Mouse (Mus musculus): Measurements from ENCODE around the gene Ccin. TPM values are rescaled to one million over a fixed set of nuclear protein-coding genes. Genes with fewer than 3 reads are reported as not detected.

The Ccin gene
- polyA plus RNA-seq, 1 experiment from 2014 or later: not detected

GRCm38 (mm10) chr4:43965856-43966535 lies 17.3 kb upstream of the Ccin start:
- Histone ChIP-seq H3K36me3 (replicated peaks) (0 out of 2 replicates have a peak, but pooled peaks cover 3% of the 10 kb centered on the region), H3K9me3 (no peaks in the 10 kb centered on the region), H3K4me3 (no peak overlapping the region), H3K27me3 (ENCODE audit: poor library complexity, severe bottlenecking) (peaks cover 72% of the 10 kb centered on the region), H3K4me1 (peaks cover 60% of the 10 kb centered on the region), H3K27ac (no peak overlapping the region)
- 85% methylated on average over 7 of the region's 7 CpGs for WGBS
- no peak for DNase-seq (ENCODE audit: extremely low spot score, low spot score)

DNA sequence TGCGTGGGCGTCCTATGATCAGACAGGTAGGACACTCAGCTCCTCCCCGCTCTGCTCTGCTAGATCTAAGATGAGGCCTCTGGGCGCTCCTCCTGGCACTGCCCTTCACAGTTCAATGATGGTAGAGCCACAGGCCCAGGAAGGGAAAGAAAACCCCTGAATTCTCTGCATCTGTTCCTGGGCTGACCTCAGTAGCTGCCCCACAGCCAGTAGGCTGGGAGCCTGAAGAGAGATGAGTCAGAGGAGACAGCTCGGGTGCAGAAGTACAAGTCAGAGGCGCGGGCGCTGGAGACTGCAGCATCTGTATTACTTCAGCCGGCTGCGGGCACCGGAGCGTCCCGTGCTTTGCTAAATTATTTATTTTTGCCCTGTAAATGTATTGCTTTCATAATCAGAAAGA lies 14.6 kb upstream of the Ccin start:
- peaks cover 55% of the 10 kb centered on the region for H3K27me3 ChIP-seq (ENCODE audit: poor library complexity, severe bottlenecking)

GRCm38 (mm10) chr4:43969373-43969772 lies 13.9 kb upstream of the Ccin start:
- Histone ChIP-seq H3K4me1 (peaks cover 74% of the 10 kb centered on the region), H3K4me3 (no peak overlapping the region), H3K36me3 (replicated peaks) (0 out of 2 replicates have a peak, but pooled peaks cover 3% of the 10 kb centered on the region), H3K27ac (peak overlapping the region; percentile 70), H3K9me3 (no peaks in the 10 kb centered on the region), H3K27me3 (ENCODE audit: poor library complexity, severe bottlenecking) (peaks cover 54% of the 10 kb centered on the region)
- WGBS: 19% methylated on average over 4 of the region's 4 CpGs
- DNase-seq (ENCODE audit: extremely low spot score, low spot score): no peak

More for the DNA sequence above, 14.6 kb upstream of the Ccin start:
- 0 out of 2 replicates have a peak, but pooled peaks cover 3% of the 10 kb centered on the region for H3K36me3 ChIP-seq (replicated peaks)
- no peak overlapping the region for H3K4me3 ChIP-seq
- peaks cover 79% of the 10 kb centered on the region for H3K4me1 ChIP-seq
- 0 out of 2 replicates have a peak overlapping the region, but pooled peaks have one; percentile 15 for H3K27ac ChIP-seq
- H3K9me3 ChIP-seq: no peaks in the 10 kb centered on the region
- WGBS: 53% methylated on average over 13 of the region's 13 CpGs
- DNase-seq (ENCODE audit: extremely low spot score, low spot score): no peak

DNA sequence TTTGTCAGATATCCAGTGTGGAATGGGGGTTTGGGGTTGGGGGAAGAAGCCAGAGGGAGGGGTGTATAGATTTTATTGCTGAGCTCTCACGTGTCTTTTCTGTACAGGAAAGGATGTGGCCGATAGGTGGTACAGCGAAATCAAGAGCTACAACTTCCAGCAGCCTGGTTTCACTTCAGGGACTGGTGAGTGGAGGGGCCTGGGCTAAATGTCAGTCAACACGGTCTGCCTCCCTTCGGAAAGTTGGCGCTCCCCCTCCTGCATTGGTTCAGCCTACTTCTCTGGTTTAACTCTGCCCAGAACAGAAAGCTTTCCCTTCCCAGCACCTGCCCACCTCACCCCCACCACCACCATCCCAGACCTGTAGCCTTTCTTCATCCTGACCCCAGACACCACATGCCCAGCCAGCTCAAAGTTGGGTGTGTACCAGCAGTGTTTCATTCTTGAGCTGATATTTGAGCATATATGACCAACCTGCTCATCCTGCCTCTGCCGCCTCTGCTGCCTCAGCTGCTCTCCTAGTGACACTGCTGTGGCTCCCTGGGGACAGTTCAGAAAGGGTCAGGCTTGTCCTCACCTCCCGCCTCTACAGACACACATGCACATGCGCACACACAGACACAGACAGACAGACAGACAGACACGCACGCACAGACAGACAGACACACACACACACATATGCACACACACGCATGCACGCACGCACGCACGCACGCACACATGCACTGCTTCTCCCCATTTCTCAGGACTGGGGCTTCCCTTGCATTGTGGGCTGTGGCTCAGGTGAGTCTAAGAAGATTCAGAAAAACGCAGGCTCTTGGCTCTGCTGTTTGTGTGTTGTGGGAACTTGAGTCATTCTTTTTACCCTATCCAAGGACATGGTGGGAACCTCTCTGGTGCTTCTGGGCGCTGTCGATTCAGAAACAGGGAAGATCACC lies 12.6 kb upstream of the Ccin start:
- Histone ChIP-seq H3K4me3 (no peak overlapping the region), H3K9me3 (no peaks in the 10 kb centered on the region), H3K27me3 (ENCODE audit: poor library complexity, severe bottlenecking) (peaks cover 48% of the 10 kb centered on the region), H3K36me3 (replicated peaks) (0 out of 2 replicates have a peak, but pooled peaks cover 3% of the 10 kb centered on the region), H3K27ac (no peak overlapping the region), H3K4me1 (peaks cover 61% of the 10 kb centered on the region)
- DNase-seq (ENCODE audit: extremely low spot score, low spot score): no peak
- 86% methylated on average over 20 of the region's 20 CpGs for WGBS

GRCm38 (mm10) chr4:43971541-43972136 lies 11.6 kb upstream of the Ccin start:
- peaks cover 58% of the 10 kb centered on the region for H3K4me1 ChIP-seq
- 0 out of 2 replicates have a peak, but pooled peaks cover 3% of the 10 kb centered on the region for H3K36me3 ChIP-seq (replicated peaks)
- peak overlapping the region; percentile 76 for H3K27ac ChIP-seq
- H3K9me3 ChIP-seq: no peaks in the 10 kb centered on the region
- H3K27me3 ChIP-seq (ENCODE audit: poor library complexity, severe bottlenecking): peaks cover 51% of the 10 kb centered on the region
- DNase-seq (ENCODE audit: extremely low spot score, low spot score): no peak
- WGBS: 73% methylated on average over 9 of the region's 9 CpGs
- H3K4me3 ChIP-seq: peak overlapping the region; percentile 28

- Histone ChIP-seq H3K36me3 (replicated peaks) (0 out of 2 replicates have a peak, but pooled peaks cover 3% of the 10 kb centered on the region), H3K4me3 (peak overlapping the region; percentile 28), H3K27ac (peak overlapping the region; percentile 76), H3K27me3 (ENCODE audit: poor library complexity, severe bottlenecking) (peaks cover 54% of the 10 kb centered on the region), H3K4me1 (peaks cover 61% of the 10 kb centered on the region), H3K9me3 (no peaks in the 10 kb centered on the region)
- DNase-seq (ENCODE audit: extremely low spot score, low spot score): peak; percentile 70
- 2% methylated on average over 8 of the region's 8 CpGs for WGBS
These were observed 11.1 kb upstream of the Ccin start for GRCm38 (mm10) chr4:43972137-43972591.

DNA sequence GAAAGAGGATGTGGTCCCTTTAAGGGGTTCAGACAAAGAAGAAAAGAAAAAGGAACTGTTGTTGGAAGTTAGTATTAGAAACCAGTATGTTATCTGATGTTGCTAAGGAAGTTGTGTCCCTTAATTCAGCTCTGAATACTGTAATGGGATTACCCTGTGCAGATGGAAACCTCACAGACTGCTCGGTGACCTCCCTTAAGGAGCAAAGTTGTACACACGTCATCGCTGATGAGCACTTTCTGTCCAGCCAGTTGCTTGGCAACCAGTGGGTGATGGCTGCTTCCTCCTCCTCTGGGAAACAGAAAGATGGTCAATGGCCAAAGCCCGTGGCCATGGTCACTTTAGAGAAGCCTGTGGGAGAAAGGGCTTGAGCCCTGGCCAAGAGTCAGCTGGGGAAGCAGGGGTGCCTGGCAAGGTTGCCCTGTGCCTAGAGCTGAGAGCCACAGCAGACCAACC lies 9.7 kb upstream of the Ccin start:
- Histone ChIP-seq H3K4me3 (no peak overlapping the region), H3K36me3 (replicated peaks) (0 out of 2 replicates have a peak, but pooled peaks cover 3% of the 10 kb centered on the region), H3K27me3 (ENCODE audit: poor library complexity, severe bottlenecking) (peaks cover 54% of the 10 kb centered on the region), H3K27ac (no peak overlapping the region), H3K4me1 (peaks cover 59% of the 10 kb centered on the region), H3K9me3 (no peaks in the 10 kb centered on the region)
- no peak for DNase-seq (ENCODE audit: extremely low spot score, low spot score)
- WGBS: 59% methylated on average over 4 of the region's 4 CpGs

- WGBS: 85% methylated on average over 10 of the region's 10 CpGs
- Histone ChIP-seq H3K27me3 (ENCODE audit: poor library complexity, severe bottlenecking) (peaks cover 57% of the 10 kb centered on the region), H3K36me3 (replicated peaks) (0 out of 2 replicates have a peak, but pooled peaks cover 3% of the 10 kb centered on the region), H3K27ac (no peak overlapping the region), H3K4me3 (no peak overlapping the region), H3K4me1 (peaks cover 59% of the 10 kb centered on the region), H3K9me3 (no peaks in the 10 kb centered on the region)
- no peak for DNase-seq (ENCODE audit: extremely low spot score, low spot score)
These were observed 8.2 kb upstream of the Ccin start for GRCm38 (mm10) chr4:43974914-43975616.

DNA sequence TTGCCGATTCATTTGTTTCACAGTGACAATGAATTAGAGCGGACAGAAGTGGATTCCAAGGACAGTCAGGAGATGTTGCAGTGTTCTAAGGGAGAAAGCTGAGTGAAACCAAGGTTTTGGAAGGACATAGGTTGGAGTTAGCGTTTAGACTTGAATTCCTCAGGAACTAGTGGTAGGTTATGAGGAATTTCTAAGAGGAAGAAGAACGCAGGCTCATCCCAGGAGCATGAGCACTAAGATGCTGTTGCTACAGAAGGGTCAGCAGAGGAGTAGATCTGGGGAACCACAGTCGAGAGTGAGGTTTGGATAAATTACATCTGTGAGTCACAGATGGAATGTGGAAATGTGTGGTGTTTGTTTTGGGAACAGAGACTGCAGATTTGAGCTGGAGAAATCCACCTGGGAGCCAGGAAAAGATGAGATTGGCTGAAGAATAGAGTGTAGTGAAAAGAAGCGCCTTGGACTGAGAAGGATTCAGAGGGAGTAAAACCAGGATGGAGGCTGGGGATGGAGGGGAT lies 7.0 kb upstream of the Ccin start:
- DNase-seq (ENCODE audit: extremely low spot score, low spot score): no peak
- Histone ChIP-seq H3K9me3 (no peaks in the 10 kb centered on the region), H3K27me3 (ENCODE audit: poor library complexity, severe bottlenecking) (peaks cover 60% of the 10 kb centered on the region), H3K4me3 (no peak overlapping the region), H3K4me1 (peaks cover 49% of the 10 kb centered on the region), H3K36me3 (replicated peaks) (no peaks in the 10 kb centered on the region), H3K27ac (no peak overlapping the region)
- 88% methylated on average over 6 of the region's 6 CpGs for WGBS

DNA sequence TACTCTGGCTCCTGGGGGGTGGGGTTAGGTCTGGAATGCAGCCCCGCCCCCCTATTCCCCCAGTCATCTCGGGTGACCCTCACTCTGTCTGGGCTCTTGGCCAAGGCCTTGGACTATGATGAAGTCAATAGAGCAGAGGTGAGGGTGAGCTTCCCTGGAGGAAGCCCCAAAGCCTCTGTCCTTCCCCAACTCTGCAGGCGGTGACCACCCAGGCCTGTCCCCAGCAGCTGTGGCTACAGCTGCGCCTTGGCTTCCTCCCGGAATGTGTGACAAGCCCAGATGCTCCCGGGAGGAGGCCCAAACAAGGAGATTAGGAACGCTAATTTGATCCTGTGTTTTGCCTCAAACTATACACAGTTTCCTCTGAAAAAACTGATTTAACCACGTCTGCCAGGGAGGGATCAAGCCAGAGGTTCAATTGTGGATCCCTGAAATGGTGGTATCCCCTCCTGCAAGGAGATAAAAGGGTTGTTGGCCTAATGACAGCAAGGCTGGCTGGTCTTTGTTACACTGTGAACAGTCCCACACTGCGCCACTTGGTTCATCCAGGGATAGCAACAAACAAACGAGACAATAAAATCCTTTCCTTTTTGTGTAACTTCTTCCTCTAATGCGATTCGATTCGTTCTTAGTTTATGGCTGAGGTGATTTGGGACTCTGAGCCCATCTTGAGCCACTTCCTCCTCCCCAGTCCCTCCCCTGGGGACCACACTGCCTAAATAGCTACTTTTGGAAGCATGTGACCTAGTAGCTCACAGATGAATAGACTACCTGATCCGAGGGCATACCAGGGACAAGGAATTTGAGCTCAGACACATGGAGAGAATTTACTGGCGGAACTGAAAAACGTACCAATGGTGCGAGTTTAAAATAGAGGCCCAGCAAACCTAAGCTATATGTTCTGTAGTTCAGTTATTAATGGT lies 4.5 kb upstream of the Ccin start:
- 12% methylated on average over 17 of the region's 17 CpGs for WGBS
- peaks cover 35% of the 10 kb centered on the region for H3K4me1 ChIP-seq
- no peaks in the 10 kb centered on the region for H3K36me3 ChIP-seq (replicated peaks)
- no peaks in the 10 kb centered on the region for H3K9me3 ChIP-seq
- peak overlapping the region; percentile 76 for H3K27ac ChIP-seq
- DNase-seq (ENCODE audit: extremely low spot score, low spot score): no peak
- H3K27me3 ChIP-seq (ENCODE audit: poor library complexity, severe bottlenecking): peaks cover 71% of the 10 kb centered on the region
- H3K4me3 ChIP-seq: no peak overlapping the region

- peaks cover 34% of the 10 kb centered on the region for H3K4me1 ChIP-seq
- H3K4me3 ChIP-seq: no peak overlapping the region
- peak overlapping the region; percentile 76; the same call in 1 of the 2 replicates for H3K27ac ChIP-seq
- H3K27me3 ChIP-seq (ENCODE audit: poor library complexity, severe bottlenecking): peaks cover 80% of the 10 kb centered on the region
- no peaks in the 10 kb centered on the region for H3K36me3 ChIP-seq (replicated peaks)
- DNase-seq (ENCODE audit: extremely low spot score, low spot score): no peak
- 89% methylated on average over 3 of the region's 3 CpGs for WGBS
- no peaks in the 10 kb centered on the region for H3K9me3 ChIP-seq
These were observed 3.5 kb upstream of the Ccin start for GRCm38 (mm10) chr4:43979746-43980145.
